Mouse (Mus musculus): Measurements from ENCODE around the gene Fubp1. TPM values are rescaled to one million over a fixed set of nuclear protein-coding genes. Genes with fewer than 3 reads are reported as not detected.
A peak's percentile ranks its signal among the peaks of the same experiment; 100 is the strongest.
"Not testable (repeated sequence)": the region's sequence is repeated elsewhere in the genome, so short reads cannot be mapped to it uniquely, and the experiment has no call there.

Fubp1 gene
- polyA plus RNA-seq, 1 experiment from 2014 or later: 302 TPM

GRCm38 (mm10) chr3:152245273-152245910, 35.2 kb downstream of the Fubp1 start:
- WGBS: 67% methylated on average over 5 of the region's 5 CpGs

GRCm38 (mm10) chr3:152247708-152248107, 37.5 kb downstream of the Fubp1 start:
- no peaks in the 10 kb centered on the region for H3K36me3 ChIP-seq
- H3K9ac ChIP-seq (replicated peaks): no peak overlapping the region
- no peaks in the 10 kb centered on the region for H3K27me3 ChIP-seq
- H3K9me3 ChIP-seq: no peaks in the 10 kb centered on the region
- H3K4me1 ChIP-seq: no peaks in the 10 kb centered on the region
- no peak overlapping the region for H3K4me3 ChIP-seq
- WGBS: 92% methylated on average over 12 of the region's 12 CpGs
- ATAC-seq (replicated peaks): no peak
- no peak overlapping the region for H3K4me2 ChIP-seq (replicated peaks)
- H3K27ac ChIP-seq (replicated peaks): no peak overlapping the region

More at GRCm38 (mm10) chr3:152245273-152245910, 35.2 kb downstream of the Fubp1 start:
- ATAC-seq (replicated peaks): peak; percentile 65; the same call in 1 of the 2 replicates
- Histone ChIP-seq H3K9ac (replicated peaks) (no peak overlapping the region), H3K9me3 (no peaks in the 10 kb centered on the region), H3K4me2 (replicated peaks) (no peak overlapping the region), H3K4me3 (no peak overlapping the region), H3K27ac (replicated peaks) (no peak overlapping the region), H3K36me3 (0 out of 2 replicates have a peak, but pooled peaks cover 2% of the 10 kb centered on the region), H3K27me3 (no peaks in the 10 kb centered on the region), H3K4me1 (no peaks in the 10 kb centered on the region)

GRCm38 (mm10) chr3:152250487-152250886, 40.3 kb downstream of the Fubp1 start:
- H3K4me3 ChIP-seq: no peak overlapping the region
- H3K27me3 ChIP-seq: no peaks in the 10 kb centered on the region
- H3K4me2 ChIP-seq (replicated peaks): no peak overlapping the region
- no peaks in the 10 kb centered on the region for H3K4me1 ChIP-seq
- 98% methylated on average over 1 of the region's 1 CpGs for WGBS
- no peak overlapping the region for H3K27ac ChIP-seq (replicated peaks)
- ATAC-seq (replicated peaks): no peak
- no peaks in the 10 kb centered on the region for H3K9me3 ChIP-seq
- H3K36me3 ChIP-seq: no peaks in the 10 kb centered on the region
- no peak overlapping the region for H3K9ac ChIP-seq (replicated peaks)

GRCm38 (mm10) chr3:152257528-152257927, 47.3 kb downstream of the Fubp1 start:
- 0 out of 2 replicates have a peak, but pooled peaks cover 9% of the 10 kb centered on the region for H3K27me3 ChIP-seq
- H3K4me3 ChIP-seq: no peak overlapping the region
- no peak for ATAC-seq (replicated peaks)
- H3K9me3 ChIP-seq: no peaks in the 10 kb centered on the region
- H3K9ac ChIP-seq (replicated peaks): no peak overlapping the region
- H3K36me3 ChIP-seq: no peaks in the 10 kb centered on the region
- no peak overlapping the region for H3K27ac ChIP-seq (replicated peaks)
- H3K4me2 ChIP-seq (replicated peaks): no peak overlapping the region
- H3K4me1 ChIP-seq: no peaks in the 10 kb centered on the region
- 87% methylated on average over 3 of the region's 3 CpGs for WGBS

GRCm38 (mm10) chr3:152259409-152259808, 49.2 kb downstream of the Fubp1 start:
- not testable (repeated sequence) for H3K36me3 ChIP-seq; H3K27ac ChIP-seq (replicated peaks); H3K4me2 ChIP-seq (replicated peaks); H3K9me3 ChIP-seq; H3K4me3 ChIP-seq; H3K4me1 ChIP-seq; H3K9ac ChIP-seq (replicated peaks)
- peaks cover 25% of the 10 kb centered on the region for H3K27me3 ChIP-seq
- WGBS: 44% methylated on average over 8 of the region's 9 CpGs
- ATAC-seq (replicated peaks): peak; percentile 53

- H3K4me2 ChIP-seq (replicated peaks): no peak overlapping the region
- H3K27ac ChIP-seq (replicated peaks): no peak overlapping the region
- H3K4me3 ChIP-seq: no peak overlapping the region
- H3K27me3 ChIP-seq: peaks cover 32% of the 10 kb centered on the region
- no peak overlapping the region for H3K9ac ChIP-seq (replicated peaks)
- peaks cover 4% of the 10 kb centered on the region for H3K4me1 ChIP-seq
- H3K9me3 ChIP-seq: no peaks in the 10 kb centered on the region
- WGBS: 97% methylated on average over 1 of the region's 1 CpGs
- no peaks in the 10 kb centered on the region for H3K36me3 ChIP-seq
- no peak for ATAC-seq (replicated peaks)
These were observed 50.1 kb downstream of the Fubp1 start for GRCm38 (mm10) chr3:152260362-152260761.

- peaks cover 41% of the 10 kb centered on the region for H3K27me3 ChIP-seq
- no peaks in the 10 kb centered on the region for H3K36me3 ChIP-seq
- no peak for ATAC-seq (replicated peaks)
- H3K9me3 ChIP-seq: no peaks in the 10 kb centered on the region
- H3K4me2 ChIP-seq (replicated peaks): no peak overlapping the region
- H3K9ac ChIP-seq (replicated peaks): no peak overlapping the region
- no peak overlapping the region for H3K4me3 ChIP-seq
- WGBS: 50% methylated on average over 8 of the region's 8 CpGs
- H3K27ac ChIP-seq (replicated peaks): no peak overlapping the region
- peaks cover 14% of the 10 kb centered on the region for H3K4me1 ChIP-seq
These were observed 51.2 kb downstream of the Fubp1 start for GRCm38 (mm10) chr3:152261436-152261835.

GRCm38 (mm10) chr3:152261948-152262347, 51.7 kb downstream of the Fubp1 start:
- Histone ChIP-seq H3K9ac (replicated peaks) (no peak overlapping the region), H3K9me3 (no peaks in the 10 kb centered on the region), H3K27ac (replicated peaks) (no peak overlapping the region), H3K27me3 (peaks cover 42% of the 10 kb centered on the region), H3K4me3 (no peak overlapping the region), H3K36me3 (no peaks in the 10 kb centered on the region), H3K4me2 (replicated peaks) (no peak overlapping the region), H3K4me1 (peaks cover 14% of the 10 kb centered on the region)
- WGBS: 40% methylated on average over 8 of the region's 8 CpGs
- no peak for ATAC-seq (replicated peaks)

- 56% methylated on average over 10 of the region's 10 CpGs for WGBS
- ATAC-seq (replicated peaks): no peak
- H3K36me3 ChIP-seq: no peaks in the 10 kb centered on the region
- no peak overlapping the region for H3K9ac ChIP-seq (replicated peaks)
- no peak overlapping the region for H3K4me3 ChIP-seq
- H3K27me3 ChIP-seq: peaks cover 42% of the 10 kb centered on the region
- H3K9me3 ChIP-seq: no peaks in the 10 kb centered on the region
- no peak overlapping the region for H3K27ac ChIP-seq (replicated peaks)
- no peak overlapping the region for H3K4me2 ChIP-seq (replicated peaks)
- H3K4me1 ChIP-seq: peaks cover 14% of the 10 kb centered on the region
These were observed 54.2 kb downstream of the Fubp1 start for GRCm38 (mm10) chr3:152264374-152264773.

GRCm38 (mm10) chr3:152264830-152265229, 54.6 kb downstream of the Fubp1 start:
- Histone ChIP-seq H3K4me2 (replicated peaks) (peak overlapping the region; percentile 98), H3K4me3 (peak overlapping the region; percentile 54), H3K27ac (replicated peaks) (no peak overlapping the region), H3K36me3 (no peaks in the 10 kb centered on the region), H3K27me3 (peaks cover 42% of the 10 kb centered on the region), H3K9ac (replicated peaks) (no peak overlapping the region), H3K9me3 (no peaks in the 10 kb centered on the region), H3K4me1 (peaks cover 14% of the 10 kb centered on the region)
- 32% methylated on average over 12 of the region's 12 CpGs for WGBS
- no peak for ATAC-seq (replicated peaks)

GRCm38 (mm10) chr3:152265351-152266035, 55.3 kb downstream of the Fubp1 start:
- peak overlapping the region; percentile 51 for H3K9ac ChIP-seq (replicated peaks)
- H3K4me3 ChIP-seq: peak overlapping the region; percentile 54
- peak; percentile 78 for ATAC-seq (replicated peaks)
- H3K4me2 ChIP-seq (replicated peaks): peak overlapping the region; percentile 98
- peaks cover 42% of the 10 kb centered on the region for H3K27me3 ChIP-seq
- H3K4me1 ChIP-seq: peaks cover 14% of the 10 kb centered on the region
- no peak overlapping the region for H3K27ac ChIP-seq (replicated peaks)
- H3K36me3 ChIP-seq: no peaks in the 10 kb centered on the region
- no peaks in the 10 kb centered on the region for H3K9me3 ChIP-seq
- 1% methylated on average over 60 of the region's 63 CpGs for WGBS

GRCm38 (mm10) chr3:152266036-152266421, 55.8 kb downstream of the Fubp1 start, which contains the start of gene Nexn:
Nexn (minus strand) TSS chr3:152266350.
- H3K4me1 ChIP-seq: peaks cover 14% of the 10 kb centered on the region
- 5% methylated on average over 13 of the region's 13 CpGs for whole genome bisulfite sequencing
- no peaks in the 10 kb centered on the region for H3K36me3 ChIP-seq
- H3K4me2 ChIP-seq (replicated peaks): peak within 1 kb of the TSS; percentile 98
- H3K27me3 ChIP-seq: peaks cover 42% of the 10 kb centered on the region
- no peak within 1 kb of the TSS for H3K27ac ChIP-seq (replicated peaks)
- peak; percentile 38 for ATAC-seq (replicated peaks)
- peak within 1 kb of the TSS; percentile 51 for H3K9ac ChIP-seq (replicated peaks)
- no peaks in the 10 kb centered on the region for H3K9me3 ChIP-seq
- peak within 1 kb of the TSS; percentile 54 for H3K4me3 ChIP-seq

Data from forebrain, embryonic 15.5 days (tissue).